Mouse (Mus musculus) heart, embryonic 12.5 days (tissue): Measurements from ENCODE around the gene Pdzph1. TPM values are rescaled to one million over a fixed set of nuclear protein-coding genes. Genes with fewer than 3 reads are reported as not detected.

Source experiments
- ATAC-seq: fragments of 200-750 bp; cut with Nextera tagmentation; 2 replicates; pipeline ENCODE4 v1.8.0; 2017; ENCODE audit warnings: moderate TSS enrichment, moderate library complexity; ENCODE audit not compliant: insufficient number of reproducible peaks, low FRiP score
- H3K27ac ChIP-seq: fragments of 300-500 bp; sonication (generic); 2 replicates; pipeline ENCODE4 v1.5.1; 2016; ENCODE audit warnings: mild to moderate bottlenecking, moderate library complexity; ENCODE audit not compliant: poor library complexity, severe bottlenecking
- H3K27me3 ChIP-seq: fragments of 300-500 bp; sonication (generic); replicated peaks from 2 replicates; pipeline ENCODE4 v1.6.1; 2016; ENCODE audit warnings: mild to moderate bottlenecking, moderate library complexity
- H3K36me3 ChIP-seq: fragments of 300-500 bp; sonication (generic); 2 replicates; pipeline ENCODE4 v1.6.1; 2016; ENCODE audit warnings: mild to moderate bottlenecking, moderate library complexity
- H3K4me1 ChIP-seq: fragments of 300-500 bp; sonication (generic); replicated peaks from 2 replicates; pipeline ENCODE4 v1.6.1; 2016; ENCODE audit warnings: mild to moderate bottlenecking
- H3K4me2 ChIP-seq: fragments of 300-500 bp; sonication (generic); 2 replicates; pipeline ENCODE4 v1.6.1; 2016; ENCODE audit warnings: mild to moderate bottlenecking, moderate library complexity
- H3K4me3 ChIP-seq: fragments of 300-500 bp; sonication (generic); 2 replicates; pipeline ENCODE4 v1.5.1; 2016; ENCODE audit warnings: mild to moderate bottlenecking
- H3K9ac ChIP-seq: fragments of 300-500 bp; sonication (generic); 2 replicates; pipeline ENCODE4 v1.6.1; 2016; ENCODE audit warnings: mild to moderate bottlenecking, moderate library complexity
- H3K9me3 ChIP-seq: fragments of 300-500 bp; sonication (generic); replicated peaks from 2 replicates; pipeline ENCODE4 v1.6.1; 2016; ENCODE audit warnings: mild to moderate bottlenecking, moderate library complexity
- WGBS: fragments of 180-500 bp; shearing (Covaris S2); methylation state at CpG from one replicate; pipeline ENCODE4 v1.1.7; 2016; 5-methylcytosine and 5-hydroxymethylcytosine counted together
- polyA plus RNA-seq: library from polyadenylated mRNA; unstranded; fragments of >200 nt; fragmentation: Nextera tagmentation; extraction: Ambion mirVana; gene quantifications from 2 replicates; pipeline ENCODE4 v1.2.1, GENCODE M21; 2016

Pdzph1 gene
- polyA plus RNA-seq: not detected in 2 replicates

DNA sequence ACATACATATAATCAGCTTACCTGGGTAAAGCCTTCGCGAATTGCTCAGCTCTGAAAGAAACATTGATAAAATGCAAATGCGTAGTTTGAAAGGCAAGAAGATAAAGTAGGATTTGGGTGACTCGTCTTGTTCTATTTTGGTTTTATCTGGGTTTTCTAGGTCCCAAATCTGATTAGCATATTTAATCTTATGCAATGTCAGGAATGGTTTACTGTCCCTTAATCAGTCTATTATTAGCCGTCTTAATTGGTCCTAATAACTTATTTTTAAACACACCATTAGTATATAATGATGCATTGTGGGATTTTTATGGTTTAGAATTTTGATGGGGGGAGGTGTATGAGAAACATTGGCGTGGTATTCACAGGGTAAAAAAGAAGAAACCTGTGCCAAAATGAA is at the start of gene Pdzph1:
Pdzph1 (minus strand) TSS at position 101 of the 400 bp plus-strand sequence.
- H3K9ac ChIP-seq: no peak within 1 kb of the TSS
- H3K4me3 ChIP-seq: no peak within 1 kb of the TSS
- no peaks in the 10 kb centered on the region for H3K27me3 ChIP-seq
- H3K9me3 ChIP-seq: no peaks in the 10 kb centered on the region
- H3K36me3 ChIP-seq: no peaks in the 10 kb centered on the region
- ATAC-seq: no peak
- WGBS: 72% methylated on average over 6 of the region's 6 CpGs
- H3K27ac ChIP-seq: no peak within 1 kb of the TSS
- no peaks in the 10 kb centered on the region for H3K4me1 ChIP-seq
- no peak within 1 kb of the TSS for H3K4me2 ChIP-seq

DNA sequence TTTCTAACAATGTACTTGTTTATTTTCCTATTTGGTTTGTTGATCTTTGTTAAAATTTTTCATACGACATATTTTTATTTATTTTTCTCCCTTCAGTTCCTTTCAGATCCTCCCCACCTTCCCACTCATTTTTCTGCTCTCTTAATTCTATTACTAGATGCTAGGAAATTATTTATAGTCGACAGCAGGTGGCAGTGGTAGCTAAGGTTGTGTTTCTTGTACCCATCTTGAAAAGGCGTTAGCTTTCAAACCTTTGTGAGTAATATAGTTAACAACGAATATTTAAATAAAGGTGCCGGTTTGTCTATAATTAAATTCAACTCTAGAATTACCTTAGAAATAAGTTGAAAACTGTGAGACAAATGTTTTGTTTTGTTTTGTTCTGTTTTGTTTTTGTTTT is 48.6 kb upstream of the Pdzph1 start:
- no peak overlapping the region for H3K4me3 ChIP-seq
- H3K9ac ChIP-seq: no peak overlapping the region
- no peaks in the 10 kb centered on the region for H3K27me3 ChIP-seq
- H3K27ac ChIP-seq: no peak overlapping the region
- no peaks in the 10 kb centered on the region for H3K4me1 ChIP-seq
- no peak overlapping the region for H3K4me2 ChIP-seq
- H3K9me3 ChIP-seq: no peaks in the 10 kb centered on the region
- H3K36me3 ChIP-seq: no peaks in the 10 kb centered on the region
- ATAC-seq: no peak
- 54% methylated on average over 5 of the region's 5 CpGs for WGBS

DNA sequence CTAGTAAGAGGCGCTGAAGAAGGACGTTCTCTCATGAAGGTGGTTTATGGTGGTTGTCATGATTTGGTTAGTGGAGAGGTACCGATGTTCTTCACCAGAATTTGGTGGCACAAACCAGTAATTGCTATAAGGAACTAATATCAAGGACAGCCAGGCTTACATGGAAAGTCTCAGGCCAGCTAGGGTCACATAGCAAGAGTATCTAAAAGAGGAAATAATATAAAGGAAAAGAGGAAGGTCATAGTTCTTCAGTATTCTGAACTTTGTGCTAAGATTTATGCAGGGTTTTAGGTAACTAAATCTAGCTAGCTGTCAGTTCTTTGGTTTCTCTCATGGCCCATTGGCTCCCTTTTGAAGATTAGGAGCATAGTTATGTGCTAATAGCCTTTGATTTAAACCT is 42.3 kb upstream of the Pdzph1 start:
- Histone ChIP-seq H3K4me1 (no peaks in the 10 kb centered on the region), H3K27me3 (no peaks in the 10 kb centered on the region), H3K4me2 (no peak overlapping the region), H3K9ac (no peak overlapping the region), H3K36me3 (no peaks in the 10 kb centered on the region), H3K4me3 (no peak overlapping the region), H3K9me3 (no peaks in the 10 kb centered on the region), H3K27ac (no peak overlapping the region)
- WGBS: 81% methylated on average over 3 of the region's 3 CpGs
- no peak for ATAC-seq

DNA sequence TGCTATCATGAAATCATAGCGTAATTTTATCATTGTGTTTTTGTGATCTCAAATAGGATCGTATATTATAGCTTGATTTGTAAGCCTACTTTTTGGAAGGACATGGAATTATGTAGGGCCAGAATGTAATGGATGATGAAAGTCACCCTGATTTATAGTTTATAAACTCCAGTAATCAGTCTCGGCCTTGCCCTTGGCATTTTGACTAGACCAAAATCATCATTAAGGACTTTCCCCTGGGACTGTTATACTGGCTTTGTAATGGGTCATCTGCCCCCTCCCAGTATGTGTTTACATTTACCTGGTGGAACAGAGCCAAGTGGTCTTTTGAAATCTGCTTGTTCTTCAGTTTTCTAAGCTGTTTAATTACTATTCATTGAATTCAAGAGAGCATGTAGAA is 35.2 kb upstream of the Pdzph1 start:
- Histone ChIP-seq H3K27ac (no peak overlapping the region), H3K9ac (no peak overlapping the region), H3K4me3 (no peak overlapping the region), H3K27me3 (no peaks in the 10 kb centered on the region), H3K9me3 (no peaks in the 10 kb centered on the region), H3K36me3 (no peaks in the 10 kb centered on the region), H3K4me1 (no peaks in the 10 kb centered on the region), H3K4me2 (no peak overlapping the region)
- 74% methylated on average over 3 of the region's 3 CpGs for WGBS
- no peak for ATAC-seq

DNA sequence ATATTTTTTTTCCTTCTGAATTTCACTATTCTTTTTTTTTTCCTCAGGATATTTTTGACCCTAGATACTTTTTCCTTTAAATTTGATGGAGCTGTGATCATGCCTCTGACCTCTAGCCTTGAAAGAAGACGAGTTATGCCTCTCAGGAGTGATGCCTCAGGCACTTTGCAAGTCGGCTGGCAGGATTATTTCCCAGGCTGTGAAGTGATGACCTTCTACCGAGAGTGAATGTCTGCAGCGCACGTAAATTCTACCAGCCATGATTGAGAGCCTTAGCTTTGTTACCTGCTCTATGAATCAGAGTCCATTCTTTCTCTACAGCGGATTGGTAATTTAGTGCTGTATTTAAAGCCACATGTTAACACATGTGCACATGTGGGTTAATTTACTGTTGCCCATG is 33.3 kb upstream of the Pdzph1 start:
- H3K4me3 ChIP-seq: no peak overlapping the region
- no peak overlapping the region for H3K27ac ChIP-seq
- WGBS: 59% methylated on average over 6 of the region's 6 CpGs
- no peaks in the 10 kb centered on the region for H3K27me3 ChIP-seq
- no peaks in the 10 kb centered on the region for H3K36me3 ChIP-seq
- H3K9me3 ChIP-seq: no peaks in the 10 kb centered on the region
- H3K4me2 ChIP-seq: no peak overlapping the region
- ATAC-seq: no peak
- H3K4me1 ChIP-seq: no peaks in the 10 kb centered on the region
- H3K9ac ChIP-seq: no peak overlapping the region

DNA sequence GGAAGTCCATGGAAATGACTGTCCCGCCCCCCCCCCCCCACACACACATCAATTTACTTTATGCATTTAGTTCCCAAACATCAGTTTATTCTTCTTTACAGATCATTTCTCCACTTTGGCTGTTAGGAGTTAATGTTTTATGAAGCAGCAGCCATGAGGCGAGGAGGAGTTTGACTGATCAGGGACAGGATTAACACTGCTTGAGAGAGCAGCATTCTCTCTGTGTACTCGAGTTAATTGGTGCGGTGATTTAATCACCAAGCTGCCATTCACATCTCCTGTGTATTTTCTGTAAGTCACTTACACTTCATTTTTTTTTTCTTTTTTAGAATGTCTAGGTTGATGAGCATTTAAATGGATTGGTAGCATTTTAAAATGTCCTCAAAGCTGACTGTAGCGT is 32.8 kb upstream of the Pdzph1 start:
- H3K9me3 ChIP-seq: no peaks in the 10 kb centered on the region
- H3K4me2 ChIP-seq: no peak overlapping the region
- H3K4me3 ChIP-seq: no peak overlapping the region
- H3K27ac ChIP-seq: no peak overlapping the region
- 61% methylated on average over 5 of the region's 5 CpGs for WGBS
- H3K4me1 ChIP-seq: no peaks in the 10 kb centered on the region
- ATAC-seq: no peak
- no peaks in the 10 kb centered on the region for H3K27me3 ChIP-seq
- H3K36me3 ChIP-seq: no peaks in the 10 kb centered on the region
- H3K9ac ChIP-seq: no peak overlapping the region

DNA sequence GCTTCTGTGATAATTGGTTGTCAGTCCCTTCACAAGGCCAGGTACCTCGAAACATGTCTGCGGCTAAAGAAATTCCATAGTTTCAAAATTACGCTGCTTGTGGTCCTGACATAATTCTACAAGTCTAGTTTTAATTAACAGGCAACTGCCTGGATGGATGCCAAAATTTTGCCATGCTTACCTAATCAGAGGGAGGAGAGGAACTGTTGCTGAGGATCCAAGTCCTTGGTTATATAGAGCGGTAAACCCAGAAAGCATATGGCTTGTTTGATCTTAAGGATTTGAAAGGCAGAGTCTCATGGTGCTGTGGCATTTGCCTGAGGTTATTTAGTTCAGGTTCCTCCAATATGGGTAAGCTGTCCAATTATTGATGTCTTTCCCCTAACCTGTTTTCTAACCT is 27.5 kb upstream of the Pdzph1 start:
- H3K4me1 ChIP-seq: no peaks in the 10 kb centered on the region
- no peak overlapping the region for H3K27ac ChIP-seq
- H3K9me3 ChIP-seq: no peaks in the 10 kb centered on the region
- no peak overlapping the region for H3K9ac ChIP-seq
- no peaks in the 10 kb centered on the region for H3K36me3 ChIP-seq
- WGBS: 85% methylated on average over 4 of the region's 4 CpGs
- H3K4me2 ChIP-seq: no peak overlapping the region
- no peak overlapping the region for H3K4me3 ChIP-seq
- H3K27me3 ChIP-seq: no peaks in the 10 kb centered on the region
- ATAC-seq: no peak

DNA sequence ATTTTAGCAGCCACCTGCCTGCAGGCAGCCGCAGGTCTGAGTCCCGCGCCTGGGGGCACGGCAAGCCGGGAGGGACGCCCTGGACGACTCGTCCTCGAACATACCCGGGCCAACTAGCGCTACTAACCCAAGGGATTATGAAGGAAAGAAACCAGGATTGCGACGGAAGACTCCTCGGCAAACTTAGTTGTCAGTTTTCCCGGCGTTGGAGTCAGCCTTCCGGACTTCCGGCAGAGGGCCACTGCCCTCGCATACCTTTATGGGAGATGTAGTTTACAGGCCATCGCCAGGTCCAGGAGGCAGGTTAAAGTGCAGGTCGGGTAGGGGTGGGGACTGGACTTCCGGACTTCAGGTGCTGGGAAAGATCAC is 21.9 kb upstream of the Pdzph1 start, which contains the start of gene Nudt12:
Nudt12 (minus strand) TSS at position 282 of the 369 bp plus-strand sequence.
- peak; percentile 73 for ATAC-seq
- H3K27ac ChIP-seq: peak within 1 kb of the TSS; percentile 56; the same call in 1 of the 2 replicates
- H3K36me3 ChIP-seq: no peaks in the 10 kb centered on the region
- H3K9me3 ChIP-seq: no peaks in the 10 kb centered on the region
- H3K4me3 ChIP-seq: peak within 1 kb of the TSS; percentile 95
- H3K4me2 ChIP-seq: peak within 1 kb of the TSS; percentile 88
- H3K27me3 ChIP-seq: no peaks in the 10 kb centered on the region
- H3K9ac ChIP-seq: peak within 1 kb of the TSS; percentile 84
- 0 out of 2 replicates have a peak, but pooled peaks cover 2% of the 10 kb centered on the region for H3K4me1 ChIP-seq
- 0% methylated on average over 22 of the region's 22 CpGs for WGBS

DNA sequence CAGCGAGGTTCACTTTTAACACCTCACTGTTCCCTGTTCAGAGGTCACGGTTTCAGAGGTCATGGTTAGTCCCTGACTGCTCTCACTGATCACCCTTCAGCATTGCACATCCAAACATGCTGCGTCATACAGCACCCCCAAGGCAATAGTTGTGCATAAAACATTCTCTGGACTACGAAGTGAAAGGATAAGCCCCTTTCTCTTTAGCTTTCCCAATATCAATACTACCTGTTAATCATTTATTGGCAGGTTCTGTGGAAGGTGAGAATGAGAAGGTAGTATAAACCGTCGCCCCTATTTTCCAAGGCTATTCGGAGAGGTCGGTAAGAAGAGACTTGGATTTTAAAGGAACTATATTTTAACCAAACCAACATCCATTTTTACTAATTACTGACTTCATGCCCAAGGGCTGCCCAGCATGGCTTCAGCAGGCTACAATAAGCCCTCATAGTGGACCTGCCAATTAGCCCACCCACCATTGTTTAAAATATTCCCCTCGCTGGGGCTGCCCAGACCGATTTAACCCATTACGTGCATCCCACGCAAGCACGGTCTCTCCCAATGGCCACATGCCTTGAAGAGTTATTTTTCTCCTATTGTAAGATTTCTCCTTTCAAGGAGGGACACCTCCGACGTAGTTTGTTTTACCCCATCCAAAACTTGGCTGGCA is 21.4 kb upstream of the Pdzph1 start:
- no peaks in the 10 kb centered on the region for H3K27me3 ChIP-seq
- peak overlapping the region; percentile 88 for H3K4me2 ChIP-seq
- H3K9ac ChIP-seq: peak overlapping the region; percentile 84
- peak overlapping the region; percentile 56; the same call in 1 of the 2 replicates for H3K27ac ChIP-seq
- 0 out of 2 replicates have a peak, but pooled peaks cover 2% of the 10 kb centered on the region for H3K4me1 ChIP-seq
- peak overlapping the region; percentile 95 for H3K4me3 ChIP-seq
- ATAC-seq: peak; percentile 73; the same call in 1 of the 2 replicates
- WGBS: 13% methylated on average over 15 of the region's 15 CpGs
- no peaks in the 10 kb centered on the region for H3K9me3 ChIP-seq
- no peaks in the 10 kb centered on the region for H3K36me3 ChIP-seq

DNA sequence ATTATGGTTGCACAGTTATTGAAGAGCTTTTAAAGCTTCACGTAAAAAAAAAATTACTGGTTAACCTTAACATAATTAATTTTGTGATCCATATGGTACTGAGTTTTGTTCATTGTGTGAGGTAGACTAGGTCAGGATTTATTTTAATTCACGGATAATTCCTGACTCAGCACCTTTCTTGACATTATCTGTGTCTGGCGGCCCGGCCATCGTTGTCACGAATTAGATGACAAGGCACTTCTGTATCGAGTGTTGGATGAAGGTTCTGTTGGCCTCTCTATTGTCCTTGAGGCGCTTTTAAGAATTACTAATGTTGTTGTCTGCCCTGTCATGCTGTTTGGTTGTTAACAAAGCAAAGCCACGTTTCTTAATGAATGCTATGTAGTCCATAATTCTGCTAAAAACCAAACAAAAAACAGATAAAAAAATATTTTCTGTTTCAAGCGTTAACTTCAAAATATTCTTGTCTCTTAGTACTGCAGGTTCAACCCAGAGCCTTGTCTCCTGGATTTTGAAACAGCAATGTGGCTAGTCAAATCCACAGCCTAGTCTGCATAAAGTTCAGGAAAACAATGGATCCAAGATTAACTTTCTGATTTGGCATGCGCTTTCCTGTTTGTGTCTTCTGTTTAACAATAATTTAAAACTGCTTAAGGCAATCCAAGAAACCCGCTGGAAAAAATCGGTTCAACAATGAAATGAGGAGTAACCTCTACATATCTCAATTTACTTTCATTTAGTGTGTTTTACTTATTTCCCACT is 20.6 kb upstream of the Pdzph1 start:
- no peak overlapping the region for H3K27ac ChIP-seq
- 0 out of 2 replicates have a peak, but pooled peaks cover 2% of the 10 kb centered on the region for H3K4me1 ChIP-seq
- 79% methylated on average over 13 of the region's 13 CpGs for WGBS
- no peaks in the 10 kb centered on the region for H3K9me3 ChIP-seq
- H3K27me3 ChIP-seq: no peaks in the 10 kb centered on the region
- H3K36me3 ChIP-seq: no peaks in the 10 kb centered on the region
- H3K9ac ChIP-seq: no peak overlapping the region
- H3K4me3 ChIP-seq: no peak overlapping the region
- ATAC-seq: no peak
- no peak overlapping the region for H3K4me2 ChIP-seq

DNA sequence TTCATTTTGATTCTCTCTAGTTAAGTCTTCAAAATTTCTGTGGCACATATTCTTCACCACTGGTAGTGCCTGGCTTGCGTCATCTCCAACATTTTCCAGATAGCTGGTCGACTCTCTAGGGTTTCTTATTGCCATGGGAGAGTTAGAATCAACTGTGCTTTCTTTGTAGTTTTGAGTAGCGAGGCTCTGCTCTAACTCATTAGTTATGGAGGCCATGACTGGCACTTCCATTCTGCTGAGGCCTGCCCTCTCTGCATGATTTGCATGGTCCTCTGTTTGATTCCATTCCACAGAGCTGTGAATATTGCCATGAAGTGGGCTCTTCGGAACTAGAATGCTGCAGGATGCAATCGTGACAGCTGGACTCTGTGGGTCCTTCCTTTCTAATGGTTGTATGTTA is 17.9 kb downstream of the Pdzph1 start:
- 55% methylated on average over 5 of the region's 5 CpGs for WGBS

More for the DNA sequence above, 17.9 kb downstream of the Pdzph1 start:
- Histone ChIP-seq H3K27ac (no peak overlapping the region), H3K9ac (no peak overlapping the region), H3K36me3 (no peaks in the 10 kb centered on the region), H3K4me2 (no peak overlapping the region), H3K4me1 (no peaks in the 10 kb centered on the region), H3K9me3 (no peaks in the 10 kb centered on the region), H3K4me3 (no peak overlapping the region), H3K27me3 (no peaks in the 10 kb centered on the region)
- ATAC-seq: no peak
